Mouse (Mus musculus): ENCODE results near the gene Olfr845.

Olfr845 gene

GRCm38 (mm10) chr9:19336157-19336556 lies at the start of gene Olfr845:
Gene Olfr845, plus strand, starts transcription at chr9:19336457.
- DNase-seq: no peak

- no peak for DNase-seq
Observed at GRCm38 (mm10) chr9:19316047-19316446, 20.2 kb upstream of the Olfr845 start, which contains the start of gene Olfr844. Gene Olfr844, plus strand, starts transcription at chr9:19316347.

- no peak for DNase-seq
Observed at GRCm38 (mm10) chr9:19363905-19364304, 27.6 kb downstream of the Olfr845 start, which contains the start of gene Olfr846. Gene Olfr846, minus strand, starts transcription at chr9:19364005.

GRCm38 (mm10) chr9:19378569-19378968 lies 42.3 kb downstream of the Olfr845 start, which contains the start of gene Olfr847:
Gene Olfr847, minus strand, starts transcription at chr9:19378669.
- no peak for DNase-seq
